Mouse (Mus musculus) gastrocnemius, adult 8-10 months (tissue): Measurements from ENCODE around the gene Btg1-ps2. TPM values are rescaled to one million over a fixed set of nuclear protein-coding genes. Genes with fewer than 3 reads are reported as not detected.
"Not testable (repeated sequence)": the region's sequence is repeated elsewhere in the genome, so short reads cannot be mapped to it uniquely, and the experiment has no call there.

Experiments used
- DNase-seq, 2 experiments: peaks; one replicate each; pipeline ENCODE4 v3.0.0; 2022; ENCODE audit warnings: low spot score in 2 of 2
- total RNA-seq, 4 experiments: library from RNA; stranded (reverse); gene quantifications; 2 replicates each; pipeline ENCODE4 v1.2.4; 2022

Btg1-ps2 gene
- not detected for total RNA-seq

DNA sequence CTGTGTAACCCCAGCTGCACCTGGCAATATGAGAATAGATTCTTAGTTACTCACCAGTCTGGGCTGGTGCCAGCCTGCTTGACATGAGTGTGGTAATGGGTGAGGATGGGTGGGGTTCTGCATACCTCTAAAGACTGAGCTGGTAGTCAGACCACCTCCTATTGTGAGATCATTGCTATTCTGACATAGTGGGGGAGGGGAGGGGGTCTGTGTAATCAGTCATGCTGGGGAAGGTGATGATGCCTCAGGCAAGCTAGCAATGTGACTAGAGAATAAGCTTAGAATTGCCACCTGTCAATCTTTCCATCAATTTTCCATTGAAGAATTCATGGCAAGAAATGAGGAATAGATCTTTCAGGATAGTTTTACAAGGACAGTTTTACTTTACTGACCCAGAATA is at the start of gene Btg1-ps2:
Gene Btg1-ps2, minus strand, starts transcription at position 101 of the 400 bp plus-strand sequence.
- not testable (repeated sequence) for DNase-seq

DNA sequence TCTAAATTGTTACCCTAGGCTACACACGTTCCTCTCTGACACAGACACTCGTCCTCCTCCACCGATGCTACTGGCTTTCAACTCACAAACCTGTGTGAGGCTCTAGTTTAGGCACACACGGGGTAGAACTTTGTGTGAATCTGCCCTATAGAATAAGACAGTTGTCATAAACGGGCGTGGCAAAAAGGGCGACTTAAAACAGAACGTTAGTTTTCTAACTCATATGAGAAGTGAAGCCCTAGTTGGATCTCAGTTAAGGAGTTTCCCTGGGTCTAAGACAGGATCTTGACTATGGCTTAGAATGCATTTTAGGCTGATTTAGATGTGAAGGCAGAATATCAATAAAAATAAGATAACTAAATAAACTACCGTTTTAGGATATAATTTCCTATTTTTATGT is 42.1 kb upstream of the Btg1-ps2 start, which contains the start of gene Rhox11:
Gene Rhox11, minus strand, starts transcription at position 101 of the 400 bp plus-strand sequence.
- DNase-seq, result no peak

DNA sequence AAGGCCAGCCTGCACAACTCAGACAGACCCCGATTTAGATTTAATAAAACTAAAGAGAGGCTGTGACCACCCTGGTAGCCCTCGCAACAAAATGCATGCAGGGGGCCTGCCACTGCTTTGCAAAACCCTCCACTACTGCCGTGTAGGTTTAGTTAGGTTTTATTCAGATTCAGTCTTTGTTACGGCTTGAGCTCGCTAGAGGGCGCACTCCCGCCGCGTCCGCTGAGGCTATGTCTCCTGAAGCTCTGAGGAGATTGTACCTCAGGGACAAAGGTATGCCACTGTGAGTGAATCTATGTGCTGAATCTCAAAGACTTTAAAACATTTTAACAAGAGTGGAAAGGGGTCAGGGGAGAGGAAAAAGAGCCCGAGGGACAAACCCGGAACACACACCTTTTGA is 41.3 kb upstream of the Btg1-ps2 start:
- no peak for DNase-seq

DNA sequence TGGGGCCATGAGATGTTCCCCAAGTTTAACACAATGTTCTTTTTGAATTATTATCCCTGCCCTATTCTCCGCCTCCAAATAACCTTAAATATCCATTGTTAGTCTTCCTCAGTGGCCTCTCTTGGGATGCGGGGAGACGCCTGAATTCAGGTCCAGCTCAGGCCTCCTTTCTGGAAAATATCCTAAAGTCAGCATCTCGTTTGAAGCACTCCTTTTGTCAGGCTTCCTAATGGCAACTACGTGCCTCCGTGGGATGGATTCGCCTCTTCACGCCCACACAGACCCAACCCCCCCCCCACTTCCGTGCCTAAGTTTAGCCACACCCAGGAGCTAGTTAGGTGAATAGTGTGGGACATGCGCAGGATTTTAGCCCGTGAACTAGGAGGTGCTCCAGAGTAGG is 23.3 kb upstream of the Btg1-ps2 start, which contains the start of gene Rhox10:
Gene Rhox10, plus strand, starts transcription at position 301 of the 400 bp plus-strand sequence.
- DNase-seq, result no peak

DNA sequence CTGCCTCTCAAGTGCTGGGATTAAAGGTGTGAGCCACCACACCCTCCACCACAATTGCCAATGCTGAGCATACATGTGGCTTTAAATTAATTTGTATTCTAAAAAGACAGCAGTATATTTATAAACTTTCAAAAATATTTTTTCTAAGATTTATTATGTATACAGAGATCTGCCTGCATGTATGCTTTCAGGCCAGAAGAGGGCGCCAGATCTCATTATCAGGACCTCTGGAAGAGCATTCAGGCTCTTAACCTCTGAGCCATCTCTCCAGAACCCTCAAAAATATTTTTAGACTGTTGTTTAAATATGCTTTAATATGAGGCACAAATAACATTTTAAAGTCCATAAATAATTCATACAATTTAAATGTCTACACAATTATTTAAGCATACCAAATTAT is 18.6 kb upstream of the Btg1-ps2 start:
- no peak for DNase-seq

DNA sequence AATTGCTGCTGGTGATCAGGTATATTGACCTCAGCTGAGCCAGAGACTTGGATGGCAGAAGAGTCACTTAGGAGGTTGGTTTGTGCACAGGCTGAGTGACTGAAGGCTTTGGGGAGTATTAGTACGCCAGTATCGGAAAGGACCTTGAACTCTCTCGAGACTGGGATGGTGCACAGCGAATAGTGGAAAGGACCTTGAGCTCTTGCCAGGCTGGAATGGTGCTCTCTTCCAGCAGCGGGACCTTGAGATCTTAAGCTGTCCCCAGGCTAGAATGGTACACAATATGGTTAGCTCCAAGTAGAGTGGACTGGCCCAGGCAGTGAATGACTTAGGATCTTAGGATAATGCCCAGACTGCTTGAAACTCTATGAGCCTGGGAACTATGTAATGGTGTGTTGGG is 3.2 kb downstream of the Btg1-ps2 start:
- DNase-seq, result no peak

DNA sequence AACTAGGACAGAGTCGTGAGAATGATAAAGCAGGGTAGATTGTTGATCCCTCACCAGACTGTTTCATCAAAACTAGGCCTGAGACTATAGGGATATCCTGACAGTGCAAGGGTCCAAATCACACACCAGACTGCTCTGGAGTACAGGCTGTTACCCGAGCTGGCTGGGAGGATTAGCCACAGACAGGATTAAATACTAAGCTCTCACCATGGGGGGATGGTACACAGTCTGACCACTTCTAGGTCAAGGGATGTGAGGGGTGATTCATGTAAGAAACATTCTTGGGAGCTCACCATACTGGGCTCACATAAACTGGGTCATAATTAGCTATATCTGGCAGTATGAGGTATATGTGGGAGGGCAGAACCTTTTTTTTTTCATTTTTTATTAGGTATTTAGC is 9.1 kb downstream of the Btg1-ps2 start:
- DNase-seq, result no peak

DNA sequence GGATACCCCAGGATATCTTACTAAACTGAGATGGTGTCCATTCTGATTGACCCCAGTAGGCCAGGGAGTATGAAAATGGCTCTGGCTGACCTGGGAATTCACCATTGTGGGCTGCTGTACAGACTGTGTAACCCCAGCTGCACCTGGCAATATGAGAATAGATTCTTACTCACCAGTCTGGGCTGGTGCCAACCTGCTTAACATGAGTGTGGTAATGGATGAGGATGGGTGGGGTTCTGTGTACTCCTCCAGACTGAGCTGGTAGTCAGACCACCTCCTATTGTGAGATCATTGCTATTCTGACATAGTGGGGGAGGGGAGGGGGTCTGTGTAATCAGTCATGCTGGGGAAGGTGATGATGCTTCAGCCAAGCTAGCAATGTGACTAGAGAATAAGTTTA is 24.3 kb downstream of the Btg1-ps2 start, which contains the start of gene Btg1-ps1:
Gene Btg1-ps1, minus strand, starts transcription at position 219 of the 400 bp plus-strand sequence.
- DNase-seq, result not testable (repeated sequence)

DNA sequence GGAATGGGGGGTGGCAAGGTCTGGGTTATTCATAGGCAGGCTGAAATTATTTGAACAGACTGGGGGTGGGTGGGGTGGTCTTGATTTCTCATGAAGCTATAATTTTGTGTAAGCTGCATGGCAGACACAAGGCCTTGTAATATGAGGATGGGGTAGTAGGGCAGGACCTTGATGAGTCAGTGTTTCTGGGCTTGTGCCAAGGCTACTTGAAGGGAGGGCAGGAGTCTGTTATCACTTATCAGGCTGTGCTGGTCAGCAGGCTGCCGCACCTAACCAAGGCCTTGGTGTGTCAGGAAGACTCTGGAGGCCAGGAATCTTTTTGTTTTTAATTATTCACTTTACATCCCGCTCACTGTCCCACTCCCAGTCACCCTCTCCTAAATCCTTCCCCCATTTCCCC is 34.2 kb downstream of the Btg1-ps2 start:
- DNase-seq, result no peak

Other genes with a start within 250 kb of the Btg1-ps2 start
- gene Rhox5, start 238.3 kb downstream of the Btg1-ps2 start, total RNA-seq, result not detected
- gene Rhox6, start 216.2 kb downstream of the Btg1-ps2 start, total RNA-seq, result not detected
- gene Rhox7a, start 211.4 kb downstream of the Btg1-ps2 start, total RNA-seq, result not detected
- gene Rhox8, start 164.2 kb downstream of the Btg1-ps2 start, total RNA-seq, result not detected
- not detected for gene Rhox7b, start 145.9 kb downstream of the Btg1-ps2 start, total RNA-seq
- not detected for gene Rhox9, start 141.3 kb downstream of the Btg1-ps2 start, total RNA-seq
- gene Btg1-ps1, start 24.3 kb downstream of the Btg1-ps2 start, total RNA-seq, result not detected
- not detected for gene Rhox10, start 23.4 kb upstream of the Btg1-ps2 start, total RNA-seq
- not detected for gene Rhox11, start 42.0 kb upstream of the Btg1-ps2 start, total RNA-seq
- gene Rhox12, start 67.8 kb upstream of the Btg1-ps2 start, total RNA-seq, result not detected
- gene Rhox13, start 78.1 kb upstream of the Btg1-ps2 start, total RNA-seq, result not detected
- 1 to 10 TPM; 5.2 to 6.9 (median 6.3) TPM for gene Zbtb33, start 146.7 kb upstream of the Btg1-ps2 start, total RNA-seq
- under 1 TPM; 0.34 to 0.48 (median 0.42) TPM for gene Tmem255a, start 209.3 kb upstream of the Btg1-ps2 start, total RNA-seq